8 mouse cellular contexts compared by ENCODE assay signal in genomic region chr2:90904076-90904855, GRCm38 (mm10). TPM values are rescaled to one million over a fixed set of nuclear protein-coding genes. Genes with fewer than 3 reads are reported as not detected.
DNase-seq lines count a peak whose midpoint lies in the region; ATAC-seq and TF ChIP-seq lines count a peak whose summit lies in the region.

Gene Kbtbd4, plus strand, starts transcription at chr2:90904740.
Gene Ndufs3, minus strand, starts transcription at chr2:90904827.

- in situ Hi-C loops in CH12.LX (cut with MboI; ENCODE audit: low pct_ligation_motif_present, low pct_unique_long_range_greater_than_20kb, low sequenced_read_pairs), result no loop called here

- no peak for TF ChIP-seq CTCF in CH12.LX (conservative IDR thresholded peaks at IDR 0.05 in 1 of 2, IDR thresholded peaks at IDR 0.05 in 1 of 2; ENCODE audit: low read depth in 2 of 2, low read length in 2 of 2)
- TF ChIP-seq CTCF in liver, postnatal 0 days (IDR thresholded peaks at IDR 0.05; ENCODE audit: low read depth), result no peak; the same call in 1 of the 2 replicates

- dilution Hi-C loops in CH12.LX (cut with MboI; ENCODE audit: extremely low pct_ligation_motif_present, extremely low pct_unique_long_range_greater_than_20kb, low sequenced_read_pairs), result no loop called here

- H3K27me3 ChIP-seq in CH12.LX (replicated peaks), result no peaks in the 10 kb centered on the region
- H3K27me3 ChIP-seq in forebrain, embryonic 11.5 days (ENCODE audit: control insufficient read depth, insufficient read depth, low read length), result no peaks in the 10 kb centered on the region
- no peaks in the 10 kb centered on the region for H3K27me3 ChIP-seq in heart, embryonic 16.5 days (ENCODE audit: control insufficient read depth, insufficient read depth, low read length)
- no peaks in the 10 kb centered on the region for H3K27me3 ChIP-seq in liver, postnatal 0 days (ENCODE audit: insufficient read depth, low read length)
- no peaks in the 10 kb centered on the region for H3K27me3 ChIP-seq in neural tube, embryonic 14.5 days (ENCODE audit: control insufficient read depth, insufficient read depth, low read length)

- TF ChIP-seq POLR2A in CH12.LX (IDR thresholded peaks at IDR 0.05; ENCODE audit: low read depth, low read length), result peak; percentile 94

- peaks cover 9 to 36% of the 10 kb centered on the region in 2 experiments for H3K4me1 ChIP-seq in CH12.LX (ENCODE audit: control insufficient read depth in 1 of 2, insufficient read depth in 2 of 2)
- H3K4me1 ChIP-seq in forebrain, embryonic 11.5 days (replicated peaks; ENCODE audit: control insufficient read depth, insufficient read depth, low read length), result peaks cover 13% of the 10 kb centered on the region
- H3K4me1 ChIP-seq in heart, embryonic 16.5 days (ENCODE audit: control insufficient read depth, insufficient read depth, low read length), result peaks cover 21% of the 10 kb centered on the region
- peaks cover 24% of the 10 kb centered on the region for H3K4me1 ChIP-seq in liver, postnatal 0 days (ENCODE audit: insufficient read depth)
- H3K4me1 ChIP-seq in neural tube, embryonic 14.5 days (ENCODE audit: control insufficient read depth, insufficient read depth, low read length), result peaks cover 20% of the 10 kb centered on the region; the same call in 1 of the 2 replicates

- peak; percentile 94 for ATAC-seq in forebrain, embryonic 11.5 days (replicated peaks; ENCODE audit: low FRiP score)
- peak; percentile 92 for ATAC-seq in heart, embryonic 16.5 days (replicated peaks; ENCODE audit: extremely low read depth, insufficient read depth, low FRiP score)
- ATAC-seq in liver, postnatal 0 days, result peak; percentile 96
- ATAC-seq in neural tube, embryonic 14.5 days (ENCODE audit: low read depth), result peak; percentile 95

- under 1% methylated on average over 43 of the region's 43 CpGs for WGBS in forebrain, embryonic 11.5 days
- under 1% methylated on average over 43 of the region's 43 CpGs for WGBS in heart, embryonic 16.5 days
- under 1% methylated on average over 43 of the region's 43 CpGs for WGBS in liver, postnatal 0 days (ENCODE audit: insufficient replicate concordance)
- WGBS in neural tube, embryonic 14.5 days, result under 1% methylated on average over 43 of the region's 43 CpGs

- DNase-seq in CH12.LX (ENCODE audit: extremely low read depth), result peak; percentile 92
- DNase-seq in c-Kit-positive CD71-positive TER-119-negative erythroid progenitor cells, embryonic 14.5 days (ENCODE audit: low read depth), result peak; percentile 89
- DNase-seq in forebrain, embryonic 11.5 days (ENCODE audit: low spot score), result peak; percentile 94
- DNase-seq in kidney, postnatal 36 days, result peak; percentile 91 to 92
- peak; percentile 93 for DNase-seq in liver, postnatal 0 days
- peak; percentile 89 for DNase-seq in testis, postnatal 10 days (ENCODE audit: low spot score)

- peaks cover 34 to 66% of the 10 kb centered on the region in 2 experiments for H3K36me3 ChIP-seq in CH12.LX (replicated peaks in 1 of 2; ENCODE audit: control insufficient read depth in 1 of 2, insufficient read depth in 1 of 2, low read length in 1 of 2)
- H3K36me3 ChIP-seq in forebrain, embryonic 11.5 days (ENCODE audit: control insufficient read depth, insufficient read depth, low read length), result no peaks in the 10 kb centered on the region; the same call in 1 of the 2 replicates
- H3K36me3 ChIP-seq in heart, embryonic 16.5 days (ENCODE audit: control insufficient read depth, insufficient read depth), result peaks cover 27% of the 10 kb centered on the region
- H3K36me3 ChIP-seq in liver, postnatal 0 days (replicated peaks; ENCODE audit: insufficient read depth, low read length), result peaks cover 44% of the 10 kb centered on the region
- peaks cover 13% of the 10 kb centered on the region for H3K36me3 ChIP-seq in neural tube, embryonic 14.5 days (ENCODE audit: control insufficient read depth, insufficient read depth, low read length)

- no peak for TF ChIP-seq EP300 in CH12.LX (IDR thresholded peaks at IDR 0.05; ENCODE audit: low read length)
- peak; percentile 43; the same call in 1 of the 2 replicates for TF ChIP-seq EP300 in liver, postnatal 0 days (IDR thresholded peaks at IDR 0.05; ENCODE audit: low read depth)

- H3K79me2 ChIP-seq in CH12.LX (replicated peaks; ENCODE audit: control insufficient read depth, extremely low read depth, insufficient read depth, poor library complexity, severe bottlenecking), result peaks cover 29% of the 10 kb centered on the region

- peak within 1 kb of the TSS; percentile 81 to 100 (median 95) for H3K4me3 ChIP-seq in CH12.LX (replicated peaks in 1 of 3; ENCODE audit: low read depth in 2 of 3, low read length in 2 of 3, poor library complexity in 1 of 3)
- H3K4me3 ChIP-seq in forebrain, embryonic 11.5 days (ENCODE audit: low read depth, low read length), result peak within 1 kb of the TSS; percentile 88
- H3K4me3 ChIP-seq in heart, embryonic 16.5 days (ENCODE audit: low read length), result peak within 1 kb of the TSS; percentile 98
- H3K4me3 ChIP-seq in liver, postnatal 0 days (ENCODE audit: low read depth, low read length), result peak within 1 kb of the TSS; percentile 92
- peak within 1 kb of the TSS; percentile 74 for H3K4me3 ChIP-seq in neural tube, embryonic 14.5 days (ENCODE audit: low read depth, low read length)

- TF ChIP-seq RAD21 in CH12.LX (IDR thresholded peaks at IDR 0.05; ENCODE audit: low read depth, low read length), result no peak

- H3K9me3 ChIP-seq in CH12.LX (replicated peaks; ENCODE audit: low read length), result no peaks in the 10 kb centered on the region
- no peaks in the 10 kb centered on the region for H3K9me3 ChIP-seq in forebrain, embryonic 11.5 days (ENCODE audit: control insufficient read depth, low read length)
- H3K9me3 ChIP-seq in heart, embryonic 16.5 days (replicated peaks; ENCODE audit: control insufficient read depth, low read length), result no peaks in the 10 kb centered on the region
- no peaks in the 10 kb centered on the region for H3K9me3 ChIP-seq in liver, postnatal 0 days (ENCODE audit: low read length)
- no peaks in the 10 kb centered on the region for H3K9me3 ChIP-seq in neural tube, embryonic 14.5 days (ENCODE audit: control insufficient read depth, low read length)

- peak within 1 kb of the TSS; percentile 99 for H3K4me2 ChIP-seq in CH12.LX (ENCODE audit: insufficient read depth, low read depth, poor library complexity, severe bottlenecking)
- H3K4me2 ChIP-seq in forebrain, embryonic 11.5 days (ENCODE audit: low read depth, low read length, severe bottlenecking), result peak within 1 kb of the TSS; percentile 54
- peak within 1 kb of the TSS; percentile 86 for H3K4me2 ChIP-seq in heart, embryonic 16.5 days (ENCODE audit: low read depth, low read length)
- H3K4me2 ChIP-seq in liver, postnatal 0 days (ENCODE audit: low read depth, low read length), result peak within 1 kb of the TSS; percentile 84
- peak within 1 kb of the TSS; percentile 81 for H3K4me2 ChIP-seq in neural tube, embryonic 14.5 days (ENCODE audit: low read depth, low read length)

- H3K9ac ChIP-seq in CH12.LX (ENCODE audit: insufficient read depth, low read depth), result peak within 1 kb of the TSS; percentile 69
- peak within 1 kb of the TSS; percentile 97 for H3K9ac ChIP-seq in forebrain, embryonic 11.5 days (ENCODE audit: low read length)
- peak within 1 kb of the TSS; percentile 99 for H3K9ac ChIP-seq in heart, embryonic 16.5 days (ENCODE audit: low read length)
- H3K9ac ChIP-seq in liver, postnatal 0 days (replicated peaks), result peak within 1 kb of the TSS; percentile 98
- H3K9ac ChIP-seq in neural tube, embryonic 14.5 days (replicated peaks; ENCODE audit: low read depth, low read length), result peak within 1 kb of the TSS; percentile 85

- peak within 1 kb of the TSS; percentile 57; the same call in 1 of the 2 replicates for H3K27ac ChIP-seq in CH12.LX (ENCODE audit: insufficient read depth, low read depth)
- H3K27ac ChIP-seq in forebrain, embryonic 11.5 days (ENCODE audit: low read depth, low read length), result peak within 1 kb of the TSS; percentile 88
- peak within 1 kb of the TSS; percentile 97 for H3K27ac ChIP-seq in heart, embryonic 16.5 days (ENCODE audit: low read length)
- H3K27ac ChIP-seq in liver, postnatal 0 days (ENCODE audit: low read depth), result peak within 1 kb of the TSS; percentile 97
- H3K27ac ChIP-seq in neural tube, embryonic 14.5 days (ENCODE audit: low read depth, low read length), result peak within 1 kb of the TSS; percentile 87

TF ChIP-seq in CH12.LX, 34 proteins besides CTCF, POLR2A, EP300 and RAD21 (continues in another document):
- TF ChIP-seq JUND (conservative IDR thresholded peaks at IDR 0.05; ENCODE audit: low read depth, low read length), result no peak
- TF ChIP-seq IRF4 (IDR thresholded peaks at IDR 0.05; ENCODE audit: low read depth, low read length), result peak; percentile 81
- TF ChIP-seq CHD1 (IDR thresholded peaks at IDR 0.05; ENCODE audit: low read depth, low read length), result 0 out of 2 replicates have a peak, but pooled peaks have one; percentile 59
- TF ChIP-seq MAZ (IDR thresholded peaks at IDR 0.05; ENCODE audit: low read depth, low read length), result peak; percentile 63; the same call in 1 of the 2 replicates
- TF ChIP-seq ZC3H11A (IDR thresholded peaks at IDR 0.05; ENCODE audit: low read depth, low read length), result no peak
- TF ChIP-seq MAX (IDR thresholded peaks at IDR 0.05; ENCODE audit: low read length), result peak; percentile 53; the same call in 1 of the 2 replicates
- TF ChIP-seq ETS1 (conservative IDR thresholded peaks at IDR 0.05; ENCODE audit: low read depth, low read length), result no peak
- no peak for TF ChIP-seq SMC3 (IDR thresholded peaks at IDR 0.05; ENCODE audit: low read depth, low read length)
- TF ChIP-seq ZNF384 (IDR thresholded peaks at IDR 0.05; ENCODE audit: low read depth, low read length), result no peak
- peak; percentile 93 for TF ChIP-seq MXI1 (IDR thresholded peaks at IDR 0.05; ENCODE audit: low read depth, low read length)

RNA-seq across cellular contexts. Expression of gene Kbtbd4, which starts in this region (rescaled TPM):
- total RNA-seq in CH12.LX (2012; rRNA removed), result 20.5 and 28.4 TPM in 2 replicates
- total RNA-seq in CH12.LX (2014; rRNA removed), result 19.5 and 20.1 TPM in 2 replicates
- 21.7 and 24.9 TPM in 2 replicates for polyA plus RNA-seq in CH12.LX (2012; ENCODE audit: insufficient read length, low read depth)
- polyA plus RNA-seq in forebrain, embryonic 11.5 days (2014; fragmentation: Nextera tagmentation; extraction: Ambion mirVana), result 48.0 and 56.0 TPM in 2 replicates
- polyA plus RNA-seq in heart, embryonic 16.5 days (2015; fragmentation: Nextera tagmentation; extraction: Ambion mirVana), result 27.8 and 29.1 TPM in 2 replicates
- 8.7 and 9.8 TPM in 2 replicates for polyA plus RNA-seq in liver, postnatal 0 days (2015; fragmentation: Nextera tagmentation; extraction: Ambion mirVana)
- polyA plus RNA-seq in neural tube, embryonic 14.5 days (2014; fragmentation: Nextera tagmentation; extraction: Ambion mirVana), result 47.5 and 50.4 TPM in 2 replicates

RNA-seq across cellular contexts. Expression of gene Ndufs3, which starts in this region (rescaled TPM):
- total RNA-seq in CH12.LX (2012; rRNA removed) (133 and 146 TPM in 2 replicates), CH12.LX (2014; rRNA removed) (182 and 195 TPM in 2 replicates)
- 185 and 190 TPM in 2 replicates for polyA plus RNA-seq in CH12.LX (2012; ENCODE audit: insufficient read length, low read depth)
- 190 and 204 TPM in 2 replicates for polyA plus RNA-seq in forebrain, embryonic 11.5 days (2014; fragmentation: Nextera tagmentation; extraction: Ambion mirVana)
- polyA plus RNA-seq in heart, embryonic 16.5 days (2015; fragmentation: Nextera tagmentation; extraction: Ambion mirVana), result 414 and 420 TPM in 2 replicates
- 196 and 199 TPM in 2 replicates for polyA plus RNA-seq in liver, postnatal 0 days (2015; fragmentation: Nextera tagmentation; extraction: Ambion mirVana)
- polyA plus RNA-seq in neural tube, embryonic 14.5 days (2014; fragmentation: Nextera tagmentation; extraction: Ambion mirVana), result 229 and 259 TPM in 2 replicates

Comparison
In these comparisons a context has a peak if more than half of its experiments do, and no peak if none do; other contexts are left out.
1. Peak in every context shown above with its lines: DNase-seq, ATAC-seq, H3K4me3 ChIP-seq and H3K27ac ChIP-seq.